Mouse (Mus musculus) forebrain, embryonic 14.5 days (tissue): ENCODE results near the gene Evc. TPM values are rescaled to one million over a fixed set of nuclear protein-coding genes. Genes with fewer than 3 reads are reported as not detected.

Experiments
- ATAC-seq: fragments of 200-750 bp; cut with Nextera tagmentation; 2 replicates; pipeline ENCODE4 v1.8.0; 2017; ENCODE audit warnings: mild to moderate bottlenecking, moderate library complexity
- DNase-seq: peaks from one replicate; pipeline ENCODE4 v3.0.0-alpha.2; 2015; ENCODE audit warnings: low spot score
- H3K27ac ChIP-seq: fragments of 300-500 bp; sonication (generic); 2 replicates; pipeline ENCODE4 v1.5.1; 2014; ENCODE audit warnings: low read depth, mild to moderate bottlenecking, control low read depth, low read length, moderate library complexity
- H3K27me3 ChIP-seq: fragments of 300-500 bp; sonication (generic); replicated peaks from 2 replicates; pipeline ENCODE4 v1.6.1; 2014; ENCODE audit warnings: low read length, control low read depth, mixed read lengths; ENCODE audit not compliant: control insufficient read depth, insufficient read depth
- H3K36me3 ChIP-seq: fragments of 300-500 bp; sonication (generic); 2 replicates; pipeline ENCODE4 v1.6.1; 2014; ENCODE audit warnings: low read length, control low read depth; ENCODE audit not compliant: control insufficient read depth, insufficient read depth
- H3K4me1 ChIP-seq: fragments of 300-500 bp; sonication (generic); 2 replicates; pipeline ENCODE4 v1.6.1; 2014; ENCODE audit warnings: antibody characterized with exemption, low read length, control low read depth; ENCODE audit not compliant: control insufficient read depth, insufficient read depth
- H3K4me2 ChIP-seq: fragments of 300-500 bp; sonication (generic); 2 replicates; pipeline ENCODE4 v1.6.1; 2014; ENCODE audit warnings: mild to moderate bottlenecking, control low read depth, low read length
- H3K4me3 ChIP-seq: fragments of 300-500 bp; sonication (generic); 2 replicates; pipeline ENCODE4 v1.5.1; 2014; ENCODE audit warnings: low read depth, low read length, control low read depth
- H3K9ac ChIP-seq: fragments of 300-500 bp; sonication (generic); 2 replicates; pipeline ENCODE4 v1.6.1; 2014; ENCODE audit warnings: mild to moderate bottlenecking, low read length, control low read depth, moderate library complexity
- H3K9me3 ChIP-seq: fragments of 300-500 bp; sonication (generic); replicated peaks from 2 replicates; pipeline ENCODE4 v1.6.1; 2016; ENCODE audit warnings: low read length, control low read depth, mixed read lengths; ENCODE audit not compliant: control insufficient read depth
- WGBS: fragments of 180-500 bp; shearing (Covaris S2); extraction: QIAGEN DNeasy Blood & Tissue Kit; methylation state at CpG from one replicate; pipeline ENCODE4 v1.1.7; 2014; 5-methylcytosine and 5-hydroxymethylcytosine counted together
- polyA plus RNA-seq: library from polyadenylated mRNA; unstranded; fragments of >200 nt; fragmentation: Nextera tagmentation; extraction: Ambion mirVana; gene quantifications from 2 replicates; pipeline ENCODE4 v1.2.1, GENCODE M21; 2014

The Evc gene
- 4.3 and 5.1 TPM in 2 replicates for polyA plus RNA-seq

DNA sequence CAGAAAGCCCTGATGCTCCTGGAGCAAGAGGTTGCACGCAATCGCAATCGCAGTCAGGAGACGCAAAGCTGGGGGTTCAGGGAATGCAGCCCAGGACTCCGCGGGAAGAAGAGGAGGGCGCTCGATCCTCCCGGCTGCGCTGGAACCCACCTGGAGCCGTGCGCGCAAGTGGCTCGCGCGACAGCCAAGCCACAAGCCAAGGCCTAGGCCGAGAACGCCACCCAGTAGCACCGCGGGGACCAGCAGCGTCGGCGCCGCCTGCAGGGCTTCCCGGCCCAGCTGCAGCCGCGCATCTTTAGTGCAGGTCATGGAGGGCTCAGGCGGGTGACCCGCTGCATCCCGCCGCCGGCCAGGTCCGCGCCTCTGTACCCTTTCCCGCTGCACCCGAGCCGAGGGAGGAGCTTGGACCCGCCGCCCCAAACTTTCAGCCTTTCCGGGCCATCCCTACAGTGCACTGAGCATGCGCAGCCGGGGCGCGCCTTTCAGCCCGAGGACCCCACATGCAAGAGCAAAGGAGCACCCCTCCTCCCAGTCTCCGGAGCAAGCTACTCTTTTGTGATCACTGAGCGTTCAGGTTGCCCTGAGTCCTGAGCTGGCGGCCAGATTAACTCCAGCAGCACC is at the start of gene Evc:
Gene Evc, minus strand, starts transcription at position 410 of the 621 bp plus-strand sequence.
- Histone ChIP-seq H3K9ac (peak within 1 kb of the TSS; percentile 73), H3K27me3 (no peaks in the 10 kb centered on the region), H3K27ac (no peak within 1 kb of the TSS; the same call in 1 of the 2 replicates), H3K4me1 (peaks cover 7% of the 10 kb centered on the region; the same call in 1 of the 2 replicates), H3K36me3 (no peaks in the 10 kb centered on the region), H3K4me2 (peak within 1 kb of the TSS; percentile 97), H3K9me3 (no peaks in the 10 kb centered on the region), H3K4me3 (peak within 1 kb of the TSS; percentile 55)
- peak; percentile 72 for ATAC-seq
- under 1% methylated on average over 47 of the region's 48 CpGs for WGBS
- peak; percentile 81 for DNase-seq

- no peak overlapping the region for H3K4me2 ChIP-seq
- no peaks in the 10 kb centered on the region for H3K27me3 ChIP-seq
- no peak for DNase-seq
- no peak overlapping the region for H3K9ac ChIP-seq
- H3K27ac ChIP-seq = no peak overlapping the region
- WGBS = 77% methylated on average over 3 of the region's 3 CpGs
- no peaks in the 10 kb centered on the region for H3K4me1 ChIP-seq
- ATAC-seq = no peak
- no peak overlapping the region for H3K4me3 ChIP-seq
- H3K36me3 ChIP-seq = peaks cover 15% of the 10 kb centered on the region; the same call in 1 of the 2 replicates
- no peaks in the 10 kb centered on the region for H3K9me3 ChIP-seq
These were observed 46.9 kb upstream of the Evc start for GRCm38 (mm10) chr5:37383570-37383969.

DNA sequence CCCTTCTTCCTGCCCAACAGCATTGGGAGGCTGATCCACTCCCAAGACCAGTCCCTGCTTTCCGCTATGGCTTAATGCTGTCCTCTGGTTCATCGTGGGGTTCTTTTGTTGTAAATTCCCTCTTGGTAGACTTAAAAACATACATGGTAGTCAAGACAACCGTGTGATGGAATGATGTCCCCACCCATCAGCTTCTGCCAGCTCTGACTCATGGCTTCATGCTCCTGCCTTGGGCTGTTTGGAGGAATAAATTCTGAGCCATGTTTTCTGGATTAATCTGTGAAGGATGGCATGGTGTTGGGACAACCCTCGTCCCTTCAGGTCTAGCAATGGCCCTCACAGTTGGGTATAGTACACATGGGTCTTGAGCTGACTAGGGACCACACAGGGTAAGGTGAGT is 43.9 kb upstream of the Evc start:
- no peak overlapping the region for H3K4me3 ChIP-seq
- H3K27me3 ChIP-seq = no peaks in the 10 kb centered on the region
- H3K9me3 ChIP-seq = no peaks in the 10 kb centered on the region
- no peak overlapping the region for H3K9ac ChIP-seq
- H3K27ac ChIP-seq = no peak overlapping the region
- no peak overlapping the region for H3K4me2 ChIP-seq
- DNase-seq (no peak), ATAC-seq (no peak)
- WGBS = 84% methylated on average over 4 of the region's 4 CpGs
- H3K4me1 ChIP-seq = no peaks in the 10 kb centered on the region
- H3K36me3 ChIP-seq = 0 out of 2 replicates have a peak, but pooled peaks cover 6% of the 10 kb centered on the region

- DNase-seq (peak; percentile 55), ATAC-seq (peak; percentile 20; the same call in 1 of the 2 replicates)
- no peaks in the 10 kb centered on the region for H3K4me1 ChIP-seq
- 0 out of 2 replicates have a peak, but pooled peaks cover 2% of the 10 kb centered on the region for H3K36me3 ChIP-seq
- no peaks in the 10 kb centered on the region for H3K9me3 ChIP-seq
- no peak overlapping the region for H3K27ac ChIP-seq
- WGBS = 83% methylated on average over 7 of the region's 7 CpGs
- no peak overlapping the region for H3K9ac ChIP-seq
- H3K4me3 ChIP-seq = no peak overlapping the region
- no peak overlapping the region for H3K4me2 ChIP-seq
- H3K27me3 ChIP-seq = no peaks in the 10 kb centered on the region
These were observed 40.7 kb upstream of the Evc start for GRCm38 (mm10) chr5:37377376-37377775.

DNA sequence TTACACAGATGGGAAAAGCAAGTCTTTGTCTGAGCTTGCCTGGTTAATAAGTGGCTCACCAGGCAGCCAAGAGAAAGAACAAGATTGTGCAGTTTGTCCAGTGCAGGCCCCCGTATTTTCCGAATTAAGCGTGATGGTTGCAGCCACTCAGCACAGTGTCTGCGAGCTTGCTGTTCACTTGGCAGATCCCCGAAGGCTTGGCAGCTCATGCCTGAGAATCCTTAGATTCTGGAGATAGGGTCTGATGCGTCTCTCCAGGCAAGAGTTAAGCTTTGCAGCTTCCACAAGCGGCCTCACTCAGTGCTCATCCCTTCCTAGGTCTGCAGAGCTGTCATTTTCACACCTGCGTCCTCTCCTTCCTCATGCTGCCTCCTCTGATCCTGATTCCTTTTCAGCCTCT is 32.1 kb upstream of the Evc start:
- no peaks in the 10 kb centered on the region for H3K27me3 ChIP-seq
- H3K4me3 ChIP-seq = no peak overlapping the region
- H3K4me1 ChIP-seq = no peaks in the 10 kb centered on the region
- H3K9ac ChIP-seq = no peak overlapping the region
- H3K9me3 ChIP-seq = no peaks in the 10 kb centered on the region
- H3K36me3 ChIP-seq = 0 out of 2 replicates have a peak, but pooled peaks cover 2% of the 10 kb centered on the region
- 84% methylated on average over 8 of the region's 8 CpGs for WGBS
- DNase-seq (peak; percentile 60), ATAC-seq (no peak; the same call in 1 of the 2 replicates)
- H3K4me2 ChIP-seq = no peak overlapping the region
- H3K27ac ChIP-seq = no peak overlapping the region

DNA sequence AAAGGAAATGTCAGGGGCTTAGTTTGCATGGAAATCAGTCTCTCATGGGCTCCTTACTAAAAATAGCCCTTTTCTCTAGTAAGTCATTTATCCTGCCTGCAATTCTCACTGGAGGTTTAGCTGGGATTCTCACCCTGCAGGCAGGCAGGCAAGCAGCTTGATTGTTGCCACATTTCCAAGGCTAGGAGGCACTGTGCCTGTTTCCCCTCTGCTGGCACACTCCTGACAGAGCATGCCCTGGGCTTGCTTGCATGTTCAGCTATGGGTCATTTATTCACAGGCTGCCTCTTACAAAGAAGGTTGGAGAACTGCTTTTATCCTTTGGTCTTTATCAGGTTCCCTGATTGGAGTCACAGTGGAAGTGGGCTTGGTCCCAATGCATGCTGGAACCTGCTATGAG is 29.1 kb upstream of the Evc start:
- no peak for ATAC-seq
- Histone ChIP-seq H3K4me3 (no peak overlapping the region), H3K9me3 (no peaks in the 10 kb centered on the region), H3K4me1 (no peaks in the 10 kb centered on the region), H3K36me3 (0 out of 2 replicates have a peak, but pooled peaks cover 4% of the 10 kb centered on the region), H3K27me3 (no peaks in the 10 kb centered on the region), H3K27ac (no peak overlapping the region), H3K4me2 (no peak overlapping the region), H3K9ac (no peak overlapping the region)
- peak; percentile 24 for DNase-seq

GRCm38 (mm10) chr5:37363284-37363683 is 26.6 kb upstream of the Evc start:
- Histone ChIP-seq H3K9me3 (no peaks in the 10 kb centered on the region), H3K27ac (no peak overlapping the region), H3K9ac (no peak overlapping the region), H3K27me3 (no peaks in the 10 kb centered on the region), H3K4me1 (no peaks in the 10 kb centered on the region), H3K36me3 (0 out of 2 replicates have a peak, but pooled peaks cover 4% of the 10 kb centered on the region), H3K4me3 (no peak overlapping the region), H3K4me2 (no peak overlapping the region)
- DNase-seq (no peak), ATAC-seq (no peak)
- WGBS = 89% methylated on average over 5 of the region's 5 CpGs

DNA sequence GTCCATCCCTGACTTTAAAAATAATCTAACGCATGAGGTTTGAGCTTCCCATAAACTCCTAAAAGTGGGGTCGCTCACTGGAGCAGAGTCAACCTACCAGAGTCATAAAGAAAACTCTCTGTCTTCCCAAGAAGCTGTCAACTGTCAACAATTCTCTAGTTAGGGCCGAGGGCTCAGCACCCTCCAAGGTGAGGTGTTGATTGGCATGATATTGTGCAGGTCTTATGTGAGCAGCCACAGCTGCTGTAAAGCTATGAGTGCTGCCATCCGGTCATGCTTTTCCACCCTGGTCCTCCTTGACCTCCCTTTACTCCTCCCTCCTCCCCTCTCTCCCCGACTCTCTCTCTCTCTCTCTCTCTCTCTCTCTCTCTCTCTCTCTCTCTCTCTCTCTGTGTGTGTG is 25.9 kb upstream of the Evc start:
- Histone ChIP-seq H3K9ac (no peak overlapping the region), H3K27me3 (no peaks in the 10 kb centered on the region), H3K9me3 (no peaks in the 10 kb centered on the region), H3K4me2 (no peak overlapping the region), H3K4me1 (no peaks in the 10 kb centered on the region), H3K27ac (no peak overlapping the region), H3K36me3 (0 out of 2 replicates have a peak, but pooled peaks cover 4% of the 10 kb centered on the region), H3K4me3 (no peak overlapping the region)
- no peak for DNase-seq
- WGBS = 85% methylated on average over 5 of the region's 5 CpGs
- ATAC-seq = no peak

- Histone ChIP-seq H3K27me3 (no peaks in the 10 kb centered on the region), H3K9ac (no peak overlapping the region), H3K36me3 (peaks cover 7% of the 10 kb centered on the region; the same call in 1 of the 2 replicates), H3K9me3 (no peaks in the 10 kb centered on the region), H3K27ac (no peak overlapping the region), H3K4me2 (no peak overlapping the region), H3K4me1 (no peaks in the 10 kb centered on the region), H3K4me3 (no peak overlapping the region)
- 30% methylated on average over 8 of the region's 8 CpGs for WGBS
- ATAC-seq = no peak
- peak; percentile 44 for DNase-seq
These were observed 19.3 kb upstream of the Evc start for GRCm38 (mm10) chr5:37356027-37356426.
